Mouse (Mus musculus): ENCODE results near the gene Mxd4.

GRCm38 (mm10) chr5:34169954-34170353 lies 17.6 kb downstream of the Mxd4 start:
- no peak for TF ChIP-seq CTCF (IDR thresholded peaks at IDR 0.05; ENCODE audit: borderline replicate concordance, extremely low read depth, insufficient read depth, insufficient read length)
- no peak for TF ChIP-seq POLR2A (IDR thresholded peaks at IDR 0.05; ENCODE audit: borderline replicate concordance, extremely low read depth, insufficient read depth, insufficient read length, poor library complexity, severe bottlenecking)

Data from brain, embryonic 14.5 days (tissue).